Mouse (Mus musculus) T-helper 2 cell (primary cell): ENCODE results near the gene Loxl1.

Source experiments
- in situ Hi-C: fragments of 300-600 bp; cut with MboI, MseI; formaldehyde crosslinking; loops from one replicate; pipeline ENCODE4 v1.15.1; 2025; ENCODE audit warnings: high pct_unique_total_duplicates

Gene Loxl1

DNA sequence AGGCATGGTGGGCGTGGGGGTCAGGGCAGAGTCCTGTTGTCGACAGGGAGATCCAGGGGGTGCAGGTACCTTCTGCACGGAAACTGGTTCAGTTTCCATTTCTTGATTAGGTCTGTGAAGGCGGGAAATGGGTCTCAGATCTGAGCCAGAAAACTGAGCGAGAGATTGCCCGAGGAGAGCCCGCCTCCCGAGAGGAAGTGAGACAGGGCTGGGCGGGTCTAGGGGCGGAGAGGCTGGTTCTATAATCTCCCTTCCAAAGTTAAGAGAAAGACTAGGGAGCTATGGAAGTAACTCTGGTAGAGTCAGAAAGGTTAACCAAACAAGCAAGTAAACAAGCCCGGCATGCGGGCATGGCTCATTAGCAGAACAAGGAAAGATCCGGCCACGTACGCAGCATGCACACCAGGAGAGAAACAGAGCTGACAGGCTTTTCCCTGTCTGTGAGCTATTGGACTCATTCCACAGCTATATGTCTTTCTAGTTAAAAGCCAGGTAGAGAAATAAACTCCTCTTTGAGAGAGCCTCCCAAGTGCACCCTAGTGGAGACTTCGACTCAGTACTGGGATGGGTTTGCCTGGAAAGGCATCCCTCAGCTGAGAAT, 63.3 kb downstream of the Loxl1 start, which contains the start of gene Pml:
Gene Pml (minus strand): TSS at position 195 of the 601 bp plus-strand sequence.
- in situ Hi-C loops, result no loop called here

DNA sequence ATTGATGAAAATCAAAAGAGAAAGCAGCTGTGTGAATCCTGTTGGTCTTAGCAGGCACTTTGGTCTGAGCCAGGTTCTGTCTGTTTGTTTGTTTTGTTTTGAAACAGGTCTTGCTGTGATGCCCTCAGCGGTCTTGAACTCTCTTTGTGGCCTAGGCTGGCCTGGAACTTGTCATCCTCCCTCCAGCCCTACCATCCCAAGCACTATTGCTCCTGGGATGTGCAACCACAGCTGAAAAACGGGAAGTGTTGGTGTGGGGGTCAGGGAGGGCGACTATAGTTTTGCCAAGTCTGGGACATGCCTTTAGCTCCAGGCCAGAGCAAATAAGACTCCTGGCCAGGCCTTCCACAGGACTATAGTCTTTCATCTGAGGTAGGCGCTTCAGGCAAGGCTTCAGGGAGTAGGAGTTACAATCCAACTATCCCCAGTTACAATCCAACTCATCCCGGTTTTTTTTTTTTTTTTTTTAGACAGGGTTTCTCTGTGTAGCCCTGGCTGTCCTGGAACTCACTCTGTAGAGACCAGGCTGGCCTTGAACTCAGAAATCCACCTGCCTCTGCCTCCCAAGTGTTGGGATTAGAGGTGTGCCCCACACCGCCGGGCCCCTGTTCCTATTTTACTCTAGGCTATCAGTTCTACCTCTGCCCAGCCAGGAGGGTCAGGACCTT, 64.1 kb downstream of the Loxl1 start:
- in situ Hi-C loops, result no loop called here

DNA sequence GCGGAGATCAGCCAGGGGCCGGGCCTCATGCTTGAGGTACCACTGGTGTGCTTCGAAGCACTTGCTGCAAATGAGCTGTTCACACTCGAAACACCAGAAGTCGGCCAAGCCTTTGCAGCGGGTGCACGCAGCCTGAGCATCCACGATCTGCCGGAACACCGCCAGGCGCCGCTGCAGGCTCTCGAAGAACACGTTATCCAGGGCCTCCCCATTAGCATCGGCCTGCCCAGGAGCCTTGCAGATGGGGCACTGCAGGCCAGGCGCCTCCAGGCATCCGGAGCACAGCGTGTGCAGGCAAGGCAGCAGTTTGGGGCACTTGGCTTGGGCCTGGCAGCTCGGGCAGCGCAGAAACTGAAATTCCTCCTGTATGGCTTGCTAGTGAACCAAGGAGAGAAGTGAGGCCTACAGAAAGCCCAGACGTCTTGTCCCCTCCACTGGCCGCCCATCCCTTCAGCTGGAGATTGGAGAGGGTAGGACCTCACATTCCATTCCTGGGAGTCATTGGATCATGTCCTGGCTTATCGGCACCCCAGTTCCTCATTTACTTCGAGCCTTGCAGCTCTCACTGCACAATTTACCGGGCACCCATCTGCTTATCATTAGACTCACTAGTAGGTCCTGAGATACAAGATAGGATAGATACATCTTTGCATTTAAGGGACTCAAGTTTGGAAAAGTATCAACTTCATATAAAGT, 65.8 kb downstream of the Loxl1 start:
- in situ Hi-C loops, result no loop called here

DNA sequence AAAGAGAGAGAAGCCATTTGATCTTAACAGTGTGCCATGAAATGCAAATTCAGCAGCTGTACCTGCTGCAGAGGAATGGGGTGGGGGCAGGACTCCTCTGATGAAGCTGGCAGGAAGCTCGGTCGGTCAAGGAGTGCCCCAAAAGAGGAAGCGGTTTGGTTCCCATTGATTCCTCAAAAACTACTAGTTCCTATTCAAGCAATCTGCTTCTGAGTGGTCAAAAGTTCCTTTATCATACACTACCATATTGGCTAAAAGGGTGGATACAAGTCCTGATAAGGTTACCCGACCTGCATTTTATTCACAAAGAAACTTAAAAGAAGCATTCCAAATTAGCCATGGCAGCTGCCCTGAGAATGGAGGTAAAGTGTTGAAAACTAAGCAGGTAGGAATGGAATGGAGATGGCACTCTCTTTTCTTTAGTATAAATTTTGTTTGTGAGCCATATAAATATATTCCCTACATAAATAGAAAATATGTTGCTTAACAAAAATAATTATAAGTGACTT, 66.8 kb downstream of the Loxl1 start:
- in situ Hi-C loops, result no loop called here

DNA sequence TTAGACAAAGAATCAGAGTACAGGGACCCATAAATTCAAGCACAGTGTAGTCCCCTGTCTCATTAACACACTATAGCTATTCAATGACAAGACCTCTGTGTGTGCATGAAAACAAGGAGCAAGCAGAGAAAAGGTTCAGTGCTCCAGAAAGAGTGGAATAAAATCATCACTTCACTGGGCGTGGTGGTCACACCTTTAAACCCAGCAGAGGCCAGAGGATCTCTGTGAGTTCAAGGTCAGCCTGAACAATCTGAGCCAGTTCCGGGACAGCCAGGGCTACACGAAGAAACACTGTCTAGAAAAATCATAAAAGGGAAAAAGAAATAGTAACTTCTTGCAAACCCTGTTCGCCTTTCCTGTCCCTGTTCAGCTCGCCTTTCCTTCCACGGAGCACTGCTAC, 69.3 kb downstream of the Loxl1 start:
- in situ Hi-C loops, result no loop called here

DNA sequence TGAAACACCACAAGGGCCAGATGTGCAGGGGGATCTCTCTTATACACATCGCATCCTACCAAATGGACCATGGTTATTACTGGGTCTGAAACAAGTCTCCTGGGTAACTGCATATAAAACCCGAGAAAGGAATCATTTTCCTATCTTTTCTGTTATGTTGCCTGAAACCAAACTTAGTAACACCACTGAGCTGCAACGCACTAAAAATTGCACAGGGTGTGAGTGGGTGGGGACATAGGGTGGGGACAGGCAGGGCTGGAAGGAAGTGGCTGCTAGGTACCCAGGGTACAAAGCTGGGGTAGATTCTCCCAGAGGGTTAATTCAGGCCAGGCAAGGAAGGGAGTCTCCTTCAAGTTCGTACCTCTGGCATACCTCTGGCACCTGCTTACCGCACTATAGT, 70.3 kb downstream of the Loxl1 start:
- in situ Hi-C loops, result no loop called here

DNA sequence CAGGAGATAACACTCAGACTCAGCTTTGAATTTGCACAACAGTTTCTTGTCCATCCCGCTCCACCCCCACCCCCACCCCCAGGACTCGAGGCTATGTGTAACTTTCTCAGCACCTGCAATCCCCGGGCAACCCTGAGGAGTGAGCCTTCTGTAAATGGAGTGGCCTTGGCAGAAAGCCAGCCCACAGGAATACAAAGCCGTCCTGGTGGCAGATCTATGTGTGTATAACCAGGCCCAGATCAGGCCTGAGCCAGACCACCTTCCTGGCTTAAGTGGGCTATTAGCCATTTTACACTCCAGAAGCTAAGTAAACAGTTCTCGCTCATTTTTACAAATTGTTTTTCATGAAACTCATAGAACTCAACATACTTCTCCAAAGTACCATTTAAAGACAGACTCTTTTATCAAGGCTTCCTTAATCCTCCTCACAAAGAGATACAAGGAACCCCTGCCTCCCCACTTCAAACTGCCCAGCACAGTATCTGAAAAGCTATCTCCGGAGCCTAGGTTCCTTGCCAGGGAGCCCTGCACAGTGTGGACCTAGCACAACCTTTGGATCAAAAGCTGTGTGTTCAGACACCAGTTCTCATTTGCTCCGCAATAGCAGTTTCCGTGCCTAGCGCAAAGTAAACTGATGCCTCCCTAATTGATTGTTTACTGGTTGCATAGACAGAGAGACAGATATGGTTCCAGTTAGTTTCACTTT, 71.1 kb downstream of the Loxl1 start:
- in situ Hi-C loops, result no loop called here
